Mouse (Mus musculus) megakaryocyte, embryonic 14.5 days (primary cell): ENCODE results near the gene Sprr1a. TPM values are rescaled to one million over a fixed set of nuclear protein-coding genes. Genes with fewer than 3 reads are reported as not detected.
"Not testable (repeated sequence)": the region's sequence is repeated elsewhere in the genome, so short reads cannot be mapped to it uniquely, and the experiment has no call there.

Source experiments
- H3K27me3 ChIP-seq: replicated peaks from 2 replicates; pipeline ENCODE3; 2012; ENCODE audit warnings: inconsistent platforms
- H3K36me3 ChIP-seq: replicated peaks from 2 replicates; pipeline ENCODE3; 2012; ENCODE audit warnings: low read length, inconsistent platforms, mixed read lengths
- H3K4me1 ChIP-seq: 2 replicates; pipeline ENCODE4 v1.6.1; 2012; ENCODE audit warnings: inconsistent platforms
- H3K4me3 ChIP-seq: replicated peaks from 2 replicates; pipeline ENCODE3; 2012; ENCODE audit warnings: moderate library complexity, mild to moderate bottlenecking, inconsistent platforms
- H3K9me3 ChIP-seq: 2 replicates; pipeline ENCODE4 v1.6.1; 2012; ENCODE audit warnings: inconsistent platforms
- FLI1 ChIP-seq: IDR thresholded peaks from 2 replicates; pipeline ENCODE4 v1.6.1; 2012; ENCODE audit warnings: low read length, inconsistent platforms, mixed read lengths
- GATA1 ChIP-seq: IDR thresholded peaks from 3 replicates; pipeline ENCODE4 v1.6.1; 2012; ENCODE audit warnings: mixed read lengths, low read length, inconsistent platforms, borderline replicate concordance
- polyA plus RNA-seq: library from polyadenylated mRNA; stranded (reverse); fragments of >175 nt; gene quantifications from 2 replicates; pipeline ENCODE4 v1.2.3, GENCODE M21; 2012; ENCODE audit warnings: low replicate concordance; ENCODE audit not compliant: insufficient read depth

The Sprr1a gene
- not detected in 2 replicates for polyA plus RNA-seq

DNA sequence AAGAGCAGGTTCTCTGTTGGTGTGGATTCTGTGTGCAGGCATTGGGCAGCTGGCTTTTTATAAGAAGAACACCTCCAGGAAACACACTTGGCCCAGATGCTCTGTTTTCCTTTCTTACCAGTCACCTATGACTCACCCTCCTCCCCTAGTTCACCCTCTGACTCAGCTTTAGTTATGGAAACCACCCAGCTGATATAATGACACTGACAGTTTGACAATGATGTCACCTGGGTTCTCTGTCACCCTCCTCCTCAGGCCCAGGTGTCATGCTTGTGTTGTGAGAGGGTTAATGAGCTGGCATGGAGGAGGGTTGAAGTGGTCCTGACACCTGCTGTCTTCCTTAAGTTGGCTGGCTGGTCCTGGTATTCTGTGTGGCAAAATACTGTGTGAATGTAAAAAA, at the start of gene Sprr1a:
Gene Sprr1a (minus strand): TSS at position 33 of the 400 bp plus-strand sequence.
- Histone ChIP-seq H3K4me3 (no peak within 1 kb of the TSS), H3K4me1 (no peaks in the 10 kb centered on the region), H3K36me3 (no peaks in the 10 kb centered on the region), H3K27me3 (no peaks in the 10 kb centered on the region), H3K9me3 (no peaks in the 10 kb centered on the region)
- TF ChIP-seq GATA1: no peak
- no peak for TF ChIP-seq FLI1

DNA sequence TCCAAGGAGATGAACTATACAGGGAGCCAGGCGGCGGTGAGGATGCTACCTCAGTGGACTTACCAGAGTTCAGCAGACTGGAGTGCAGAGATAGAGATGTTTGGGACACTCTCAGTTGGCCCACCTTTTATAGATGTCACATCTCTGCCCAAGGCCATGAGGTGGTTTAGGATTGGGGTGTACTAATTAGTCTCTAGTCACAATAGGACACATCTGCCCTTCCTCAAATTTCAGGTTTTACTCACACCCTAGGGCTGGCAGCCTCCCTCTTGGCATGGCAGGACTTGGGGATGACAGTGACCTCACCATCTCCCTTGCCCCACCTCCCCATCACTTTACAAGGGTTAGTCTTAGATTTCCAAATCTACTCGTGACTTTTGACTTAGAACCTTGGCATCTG, 48.7 kb upstream of the Sprr1a start, which contains the start of gene 2310046K23Rik:
Gene 2310046K23Rik (minus strand): TSS at position 101 of the 400 bp plus-strand sequence.
- no peaks in the 10 kb centered on the region for H3K4me1 ChIP-seq
- no peaks in the 10 kb centered on the region for H3K36me3 ChIP-seq
- no peaks in the 10 kb centered on the region for H3K27me3 ChIP-seq
- TF ChIP-seq FLI1: no peak
- H3K9me3 ChIP-seq: no peaks in the 10 kb centered on the region
- no peak within 1 kb of the TSS for H3K4me3 ChIP-seq

DNA sequence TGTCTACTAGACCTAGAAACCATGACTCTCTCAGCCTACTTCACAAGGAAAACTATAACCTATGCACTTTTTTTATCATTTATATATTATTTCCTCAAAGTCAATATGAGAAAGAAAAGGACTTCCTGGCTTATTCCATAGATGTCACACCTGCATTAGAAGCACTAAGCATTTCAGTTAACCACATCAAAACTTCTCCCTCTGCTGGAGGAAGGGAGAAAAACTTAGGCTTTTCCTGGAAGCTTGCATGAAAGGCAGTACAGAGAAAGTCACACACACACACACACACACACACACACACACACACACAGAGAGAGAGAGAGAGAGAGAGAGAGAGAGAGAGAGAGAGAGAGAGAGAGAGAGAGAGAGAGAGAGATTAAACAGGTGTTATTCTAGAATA, 26.6 kb upstream of the Sprr1a start:
- TF ChIP-seq GATA1 (no peak), FLI1 (no peak)
- H3K4me3 ChIP-seq: no peak overlapping the region
- no peaks in the 10 kb centered on the region for H3K27me3 ChIP-seq
- no peaks in the 10 kb centered on the region for H3K36me3 ChIP-seq
- H3K9me3 ChIP-seq: no peaks in the 10 kb centered on the region
- no peaks in the 10 kb centered on the region for H3K4me1 ChIP-seq

DNA sequence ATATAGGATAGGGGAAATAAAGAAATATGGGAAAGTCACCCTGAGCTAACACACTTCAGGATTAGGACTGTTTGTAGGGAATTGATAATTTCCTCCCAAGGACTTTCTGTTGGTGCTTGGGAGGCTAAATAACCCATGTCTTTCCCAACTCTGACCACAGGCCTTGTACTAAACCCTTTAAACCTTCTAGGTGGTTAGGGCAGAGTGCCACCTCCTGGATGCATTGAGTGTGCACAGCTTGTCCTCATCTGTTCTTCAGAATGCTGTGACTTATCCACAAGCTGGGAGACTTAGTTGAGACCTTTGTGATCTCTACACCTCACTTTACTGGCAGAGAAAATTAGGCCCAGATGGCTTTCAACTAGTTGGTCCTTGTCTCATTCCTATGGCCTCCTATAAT, 25.1 kb upstream of the Sprr1a start:
- TF ChIP-seq GATA1 (no peak), FLI1 (no peak)
- Histone ChIP-seq H3K27me3 (no peaks in the 10 kb centered on the region), H3K9me3 (no peaks in the 10 kb centered on the region), H3K4me1 (no peaks in the 10 kb centered on the region), H3K4me3 (no peak overlapping the region), H3K36me3 (no peaks in the 10 kb centered on the region)

DNA sequence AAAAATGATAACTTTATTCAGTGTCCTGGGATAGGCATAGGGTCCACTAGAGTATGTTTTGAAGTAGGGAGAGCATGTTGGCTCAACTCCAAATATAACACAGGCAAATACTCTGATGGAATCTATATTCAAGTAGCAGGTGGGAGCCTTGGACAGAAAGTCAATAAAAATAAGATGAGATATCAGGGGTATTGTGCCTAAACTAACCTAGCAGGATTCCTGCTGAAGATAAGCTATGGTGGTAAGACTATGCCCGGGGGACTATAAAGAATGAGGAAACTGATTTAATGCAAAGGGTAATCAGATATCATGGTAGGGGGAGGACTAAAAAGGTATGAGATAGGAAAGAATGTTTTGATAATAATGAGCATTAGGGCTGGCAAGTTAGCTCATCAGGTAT, 22.5 kb upstream of the Sprr1a start:
- no peaks in the 10 kb centered on the region for H3K4me1 ChIP-seq
- no peak overlapping the region for H3K4me3 ChIP-seq
- H3K36me3 ChIP-seq: no peaks in the 10 kb centered on the region
- H3K27me3 ChIP-seq: no peaks in the 10 kb centered on the region
- TF ChIP-seq FLI1: no peak
- no peak for TF ChIP-seq GATA1
- no peaks in the 10 kb centered on the region for H3K9me3 ChIP-seq

DNA sequence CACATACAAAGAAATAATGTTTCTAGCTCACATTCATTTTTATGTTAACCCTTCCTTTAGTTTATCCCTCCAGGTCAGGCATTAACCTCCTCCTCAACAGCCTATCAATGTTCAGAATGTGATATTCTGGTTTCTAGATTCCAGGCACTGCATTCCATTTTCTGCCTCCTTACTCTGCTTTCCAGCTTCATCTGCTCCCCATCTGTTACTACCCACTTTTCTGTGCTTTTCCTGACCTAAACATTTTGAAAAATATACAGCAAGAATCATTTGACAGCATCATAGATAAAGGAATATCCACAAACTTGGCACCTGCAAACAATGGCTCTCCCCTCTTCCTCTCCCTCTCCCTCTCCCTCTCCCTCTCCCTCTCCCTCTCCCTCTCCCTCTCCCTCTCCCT, 17.8 kb upstream of the Sprr1a start:
- Histone ChIP-seq H3K36me3 (no peaks in the 10 kb centered on the region), H3K4me1 (no peaks in the 10 kb centered on the region), H3K27me3 (no peaks in the 10 kb centered on the region), H3K9me3 (no peaks in the 10 kb centered on the region), H3K4me3 (no peak overlapping the region)
- TF ChIP-seq GATA1: no peak
- TF ChIP-seq FLI1: no peak

DNA sequence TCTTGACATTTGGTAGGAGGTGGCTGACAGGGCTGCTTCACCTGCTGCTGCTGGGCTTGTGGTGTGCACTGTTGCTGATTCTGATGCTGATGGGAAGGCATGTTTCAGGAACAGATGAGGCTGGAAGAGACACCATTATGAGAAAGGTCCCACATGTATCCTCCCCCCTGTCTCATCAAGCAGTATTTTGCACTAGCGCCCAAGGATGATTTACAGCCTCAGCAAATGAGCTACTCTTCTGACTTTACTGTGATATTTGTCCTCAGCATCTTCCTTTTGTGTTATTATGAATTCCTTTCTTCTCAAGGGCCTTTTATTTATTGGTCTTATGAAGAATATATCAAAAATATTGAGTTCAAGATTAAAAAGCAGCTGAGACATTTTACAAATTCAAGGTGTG, 14.7 kb upstream of the Sprr1a start, which contains the start of gene Sprr4:
Gene Sprr4 (minus strand): TSS at position 101 of the 400 bp plus-strand sequence.
- no peaks in the 10 kb centered on the region for H3K9me3 ChIP-seq
- no peaks in the 10 kb centered on the region for H3K4me1 ChIP-seq
- no peak within 1 kb of the TSS for H3K4me3 ChIP-seq
- TF ChIP-seq FLI1 (no peak), GATA1 (no peak)
- H3K36me3 ChIP-seq: no peaks in the 10 kb centered on the region
- H3K27me3 ChIP-seq: no peaks in the 10 kb centered on the region

DNA sequence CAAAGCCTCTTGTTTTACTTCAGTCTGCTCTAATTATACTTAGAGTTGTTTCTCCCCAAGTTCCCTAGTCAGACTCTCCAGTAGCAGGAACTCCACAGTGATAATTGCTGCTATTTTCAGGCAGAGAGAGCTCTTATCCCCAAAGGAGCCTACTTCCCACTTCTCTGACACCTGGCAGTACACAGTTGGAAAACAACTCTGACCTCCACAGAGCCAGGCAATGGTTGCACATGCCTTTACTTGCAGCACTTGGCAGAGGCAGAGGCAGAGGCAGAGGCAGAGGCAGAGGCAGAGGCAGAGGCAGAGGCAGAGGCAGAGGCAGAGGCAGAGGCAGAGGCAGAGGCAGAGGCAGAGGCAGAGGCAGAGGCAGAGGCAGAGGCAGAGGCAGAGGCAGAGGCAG, 4.6 kb upstream of the Sprr1a start:
- H3K4me3 ChIP-seq, H3K27me3 ChIP-seq, H3K4me1 ChIP-seq, H3K9me3 ChIP-seq, H3K36me3 ChIP-seq: not testable (repeated sequence)

DNA sequence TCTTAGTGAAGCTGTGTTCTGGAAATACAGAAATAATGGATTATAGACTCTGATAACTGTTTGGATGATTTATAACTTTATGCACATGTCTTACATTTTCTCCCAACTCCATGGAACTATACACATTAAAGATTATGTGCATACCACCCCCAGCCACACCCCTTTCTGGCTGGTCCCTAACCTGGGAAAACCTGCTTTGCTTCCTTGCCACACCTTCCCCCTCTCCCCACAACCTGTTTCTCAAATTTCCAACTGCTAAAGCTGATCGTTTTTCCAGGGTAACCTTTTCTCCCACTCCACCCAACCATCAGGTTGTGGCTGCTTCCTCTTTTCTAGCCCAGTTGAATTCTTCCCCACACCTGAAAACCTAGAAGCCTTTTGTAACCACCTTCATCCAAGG, 612 bp upstream of the Sprr1a start:
- Histone ChIP-seq H3K9me3 (no peaks in the 10 kb centered on the region), H3K36me3 (no peaks in the 10 kb centered on the region), H3K4me3 (no peak overlapping the region), H3K4me1 (no peaks in the 10 kb centered on the region), H3K27me3 (no peaks in the 10 kb centered on the region)
- TF ChIP-seq GATA1: no peak
- no peak for TF ChIP-seq FLI1

DNA sequence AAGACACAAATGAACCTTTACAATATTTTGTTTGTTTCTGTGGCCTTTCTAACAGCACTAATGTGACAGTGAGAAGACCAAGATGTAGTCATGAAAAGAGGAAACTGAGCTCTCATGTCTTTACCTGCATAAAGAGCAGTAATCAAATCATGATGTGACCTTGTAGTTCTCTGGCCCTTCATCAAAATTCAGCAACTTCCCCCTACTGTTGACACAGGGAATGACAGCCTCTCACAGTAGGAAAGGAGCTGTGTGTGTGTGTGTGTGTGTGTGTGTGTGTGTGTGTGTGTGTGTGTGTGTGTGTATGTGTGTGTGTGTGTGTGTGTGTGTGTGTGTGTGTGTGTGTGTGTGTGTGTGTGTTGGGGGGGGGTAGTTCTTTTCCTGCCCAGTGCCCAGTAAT, 4.4 kb downstream of the Sprr1a start:
- H3K36me3 ChIP-seq, H3K27me3 ChIP-seq, H3K4me1 ChIP-seq, H3K4me3 ChIP-seq, H3K9me3 ChIP-seq: not testable (repeated sequence)

DNA sequence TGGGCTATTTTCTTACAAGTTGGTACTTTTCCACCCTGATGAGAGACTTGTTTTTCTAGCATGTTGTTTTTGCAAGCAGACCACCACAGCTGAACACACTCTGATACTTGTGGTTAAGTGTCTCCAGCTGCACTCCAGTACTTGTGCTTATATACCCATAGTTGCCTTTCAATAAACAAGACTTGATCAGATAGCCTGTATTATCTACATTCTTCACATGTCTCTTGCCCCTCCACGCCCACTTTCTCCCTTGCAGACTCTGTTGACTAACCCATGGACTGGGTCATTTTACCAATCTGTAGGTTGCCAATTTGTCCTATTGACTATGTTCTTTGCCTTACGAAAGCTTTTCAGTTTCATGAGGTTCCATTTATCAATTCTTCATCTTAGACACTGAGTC, 15.6 kb downstream of the Sprr1a start:
- Histone ChIP-seq H3K27me3 (no peaks in the 10 kb centered on the region), H3K4me3 (no peak overlapping the region), H3K4me1 (no peaks in the 10 kb centered on the region), H3K9me3 (no peaks in the 10 kb centered on the region), H3K36me3 (no peaks in the 10 kb centered on the region)
- no peak for TF ChIP-seq FLI1
- TF ChIP-seq GATA1: no peak

DNA sequence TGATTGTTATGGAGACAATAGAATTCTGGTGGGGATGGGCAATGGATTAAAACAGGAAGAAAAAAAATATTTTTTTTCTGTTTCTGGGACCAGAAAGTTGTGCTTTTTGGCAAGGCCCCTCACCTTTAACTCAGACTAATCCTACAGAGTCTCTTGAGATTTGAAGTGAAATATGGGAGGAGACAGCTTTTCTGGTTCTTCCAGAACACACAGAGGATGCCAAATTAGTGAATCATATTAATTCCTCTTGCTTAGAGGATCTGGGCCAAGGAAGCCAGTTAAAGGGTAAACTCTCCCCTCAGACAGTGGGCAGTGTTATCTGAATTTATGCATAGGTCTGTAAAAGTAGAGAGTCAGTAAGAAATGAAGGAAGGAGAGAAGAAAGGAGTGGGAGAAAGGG, 18.3 kb downstream of the Sprr1a start:
- no peak for TF ChIP-seq GATA1
- TF ChIP-seq FLI1: no peak
- H3K27me3 ChIP-seq: no peaks in the 10 kb centered on the region
- no peaks in the 10 kb centered on the region for H3K36me3 ChIP-seq
- H3K4me3 ChIP-seq: no peak overlapping the region
- H3K9me3 ChIP-seq: no peaks in the 10 kb centered on the region
- H3K4me1 ChIP-seq: no peaks in the 10 kb centered on the region
